Mouse (Mus musculus): ENCODE results near the gene Skiv2l. TPM values are rescaled to one million over a fixed set of nuclear protein-coding genes. Genes with fewer than 3 reads are reported as not detected.
"Not testable (repeated sequence)": the region's sequence is repeated elsewhere in the genome, so short reads cannot be mapped to it uniquely, and the experiment has no call there.

Skiv2l gene
- polyA plus RNA-seq, 1 experiment from 2014 or later, result 18.3 TPM

DNA sequence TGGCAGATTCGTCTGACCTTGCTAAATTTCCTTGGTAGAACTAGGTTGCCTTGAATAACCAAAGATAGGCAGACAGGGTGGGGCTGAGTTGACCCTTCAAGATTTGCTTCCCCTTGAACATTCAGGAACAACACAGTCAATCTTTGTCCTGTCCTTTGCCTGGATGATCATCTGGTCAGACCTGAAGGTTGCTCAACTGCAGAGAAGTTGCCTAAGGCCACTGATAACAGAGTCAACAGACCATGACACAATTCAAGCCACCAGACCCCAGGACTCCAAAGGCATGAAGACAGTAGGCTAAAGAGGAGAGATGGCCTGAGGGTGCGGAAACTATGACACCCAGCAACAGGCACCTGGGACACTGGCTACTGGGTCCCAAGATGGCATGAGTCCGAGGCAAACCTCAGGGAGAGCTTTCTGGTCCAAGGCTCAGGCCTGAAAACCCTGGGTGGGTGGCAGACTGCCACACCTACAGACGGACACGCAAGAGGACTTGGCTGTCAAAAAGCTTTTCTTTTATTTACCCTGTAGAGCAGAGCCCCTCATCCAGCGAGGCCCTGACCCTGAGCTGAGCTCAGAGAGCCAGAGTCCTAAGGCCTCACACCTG lies 41.3 kb downstream of the Skiv2l start:
- Histone ChIP-seq H3K36me3 (ENCODE audit: control insufficient read depth, insufficient read depth) (no peaks in the 10 kb centered on the region), H3K4me3 (ENCODE audit: low read depth, low read length) (no peak overlapping the region), H3K4me1 (replicated peaks; ENCODE audit: control insufficient read depth, insufficient read depth, low read length) (no peaks in the 10 kb centered on the region), H3K9me3 (ENCODE audit: control insufficient read depth) (no peaks in the 10 kb centered on the region), H3K27me3 (replicated peaks; ENCODE audit: control insufficient read depth, insufficient read depth, low read length) (no peaks in the 10 kb centered on the region), H3K27ac (ENCODE audit: low read depth, low read length) (no peak overlapping the region), H3K4me2 (replicated peaks; ENCODE audit: low read depth) (no peak overlapping the region), H3K9ac (ENCODE audit: low read depth, low read length) (no peak overlapping the region)
- 87% methylated on average over 6 of the region's 6 CpGs for WGBS
- TF ChIP-seq CTCF (IDR thresholded peaks at IDR 0.05; ENCODE audit: low read depth), result no peak
- no peak for ATAC-seq

DNA sequence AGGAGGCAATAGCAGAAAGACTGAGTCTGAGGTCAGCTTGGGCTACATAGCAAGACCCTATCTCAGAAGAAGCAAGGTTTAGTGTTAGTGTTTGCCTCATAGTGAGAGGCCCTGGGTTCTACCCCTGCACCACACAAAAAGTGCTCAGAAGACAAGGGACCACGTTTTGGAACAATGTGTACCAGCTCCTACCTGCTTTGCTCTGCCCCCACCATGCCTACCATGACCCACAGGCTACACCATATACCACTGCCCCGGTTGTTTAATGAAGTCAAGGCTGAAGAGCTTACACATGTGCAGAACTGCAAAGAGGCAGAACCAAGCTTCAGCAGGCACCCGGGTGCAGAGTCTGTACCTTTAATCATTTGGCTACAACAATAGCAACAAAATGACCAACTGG lies 42.8 kb downstream of the Skiv2l start:
- Histone ChIP-seq H3K36me3 (ENCODE audit: control insufficient read depth, insufficient read depth) (no peaks in the 10 kb centered on the region), H3K4me3 (ENCODE audit: low read depth, low read length) (no peak overlapping the region), H3K9ac (ENCODE audit: low read depth, low read length) (no peak overlapping the region), H3K27ac (ENCODE audit: low read depth, low read length) (no peak overlapping the region), H3K4me2 (replicated peaks; ENCODE audit: low read depth) (no peak overlapping the region), H3K9me3 (ENCODE audit: control insufficient read depth) (no peaks in the 10 kb centered on the region), H3K27me3 (replicated peaks; ENCODE audit: control insufficient read depth, insufficient read depth, low read length) (no peaks in the 10 kb centered on the region), H3K4me1 (replicated peaks; ENCODE audit: control insufficient read depth, insufficient read depth, low read length) (no peaks in the 10 kb centered on the region)
- no peak for TF ChIP-seq CTCF (IDR thresholded peaks at IDR 0.05; ENCODE audit: low read depth)
- ATAC-seq, result no peak
- 61% methylated on average over 3 of the region's 3 CpGs for WGBS

DNA sequence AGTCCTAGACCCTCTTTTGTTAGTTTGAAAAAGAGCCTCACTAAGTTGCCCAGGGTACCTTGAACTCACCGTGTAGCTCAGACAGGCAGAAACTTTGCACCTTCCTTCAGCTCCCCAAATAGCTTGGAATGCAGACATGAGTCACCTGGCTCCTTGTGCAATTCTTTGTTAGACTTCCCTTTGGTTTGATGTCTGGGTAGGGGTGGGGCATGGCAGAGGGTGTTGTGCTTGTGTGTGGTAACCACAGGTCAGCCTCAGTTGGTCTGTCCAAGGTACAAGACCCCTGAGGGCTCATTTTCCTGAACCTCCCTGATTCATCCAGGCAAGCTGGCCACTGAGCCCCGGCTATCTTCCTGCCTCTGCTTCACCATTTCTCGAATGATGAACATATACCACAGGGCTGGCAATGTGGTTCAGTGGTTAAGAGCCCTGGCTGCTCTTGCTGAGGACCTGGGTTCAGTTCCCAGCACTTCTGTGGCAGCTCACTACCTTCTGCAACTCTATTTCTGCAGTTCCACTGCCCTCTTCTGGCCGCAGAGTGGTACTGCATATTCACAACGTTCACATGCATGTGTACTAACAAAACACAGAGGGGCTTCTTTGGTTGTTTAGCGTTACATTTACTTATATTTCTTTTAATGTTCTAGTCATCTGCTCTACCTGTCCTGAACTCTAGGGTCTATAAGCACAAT lies 45.0 kb downstream of the Skiv2l start:
- H3K9ac ChIP-seq (ENCODE audit: low read depth, low read length), result no peak overlapping the region
- H3K4me2 ChIP-seq (replicated peaks; ENCODE audit: low read depth), result no peak overlapping the region
- WGBS, result 75% methylated on average over 6 of the region's 6 CpGs
- H3K4me1 ChIP-seq (replicated peaks; ENCODE audit: control insufficient read depth, insufficient read depth, low read length), result no peaks in the 10 kb centered on the region
- peak; percentile 57 for TF ChIP-seq CTCF (IDR thresholded peaks at IDR 0.05; ENCODE audit: low read depth)
- no peak overlapping the region for H3K4me3 ChIP-seq (ENCODE audit: low read depth, low read length)
- H3K36me3 ChIP-seq (ENCODE audit: control insufficient read depth, insufficient read depth), result no peaks in the 10 kb centered on the region
- ATAC-seq, result no peak
- H3K27ac ChIP-seq (ENCODE audit: low read depth, low read length), result no peak overlapping the region
- no peaks in the 10 kb centered on the region for H3K9me3 ChIP-seq (ENCODE audit: control insufficient read depth)
- H3K27me3 ChIP-seq (replicated peaks; ENCODE audit: control insufficient read depth, insufficient read depth, low read length), result no peaks in the 10 kb centered on the region

DNA sequence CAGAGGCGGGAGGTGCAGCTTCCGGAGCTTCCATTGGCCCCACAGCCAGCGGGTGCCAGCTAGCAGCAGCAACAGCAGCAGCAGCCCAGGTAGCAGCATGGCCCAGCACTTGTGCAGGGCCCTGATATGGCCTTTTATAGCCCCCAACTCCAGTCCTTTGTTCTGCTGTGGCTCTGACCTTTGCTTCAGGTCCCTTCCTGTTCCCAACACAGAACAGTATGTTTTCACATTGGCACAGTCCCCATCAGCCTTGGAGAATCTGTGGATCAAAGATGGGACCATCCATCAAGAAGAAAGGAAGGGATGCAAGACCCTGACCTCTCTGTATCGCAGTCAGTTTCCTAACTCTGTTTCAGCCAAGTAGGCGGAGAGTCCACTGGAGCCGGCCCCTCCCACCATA lies 45.7 kb downstream of the Skiv2l start, which contains the start of gene Cyp21a1:
TSS of gene Cyp21a1 (minus strand) at position 261 of the 400 bp plus-strand sequence.
- not testable (repeated sequence) for H3K36me3 ChIP-seq (ENCODE audit: control insufficient read depth, insufficient read depth); H3K9me3 ChIP-seq (ENCODE audit: control insufficient read depth); H3K4me1 ChIP-seq (replicated peaks; ENCODE audit: control insufficient read depth, insufficient read depth, low read length); H3K27ac ChIP-seq (ENCODE audit: low read depth, low read length); H3K27me3 ChIP-seq (replicated peaks; ENCODE audit: control insufficient read depth, insufficient read depth, low read length); H3K9ac ChIP-seq (ENCODE audit: low read depth, low read length); H3K4me3 ChIP-seq (ENCODE audit: low read depth, low read length); H3K4me2 ChIP-seq (replicated peaks; ENCODE audit: low read depth); ATAC-seq
- WGBS, result 89% methylated on average over 4 of the region's 6 CpGs

DNA sequence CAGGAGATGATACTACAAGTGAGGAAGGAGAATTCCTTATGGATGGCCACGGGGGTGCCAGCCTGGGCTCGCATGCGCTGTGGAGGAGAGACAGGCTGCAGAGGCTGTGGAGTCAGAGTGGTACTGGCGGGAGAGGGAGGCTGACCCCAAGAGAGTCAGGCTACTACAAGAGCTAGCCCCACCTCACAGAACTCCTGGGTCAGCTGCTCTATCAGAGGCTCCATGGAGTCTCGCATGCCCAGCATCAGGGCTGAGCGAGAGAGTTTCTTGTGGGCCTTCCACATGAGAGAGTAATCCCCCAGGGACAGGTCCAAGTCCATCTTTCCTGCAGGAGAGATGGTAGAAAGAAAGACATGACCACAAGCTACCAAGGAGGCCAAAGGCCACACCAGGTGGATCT lies 46.6 kb downstream of the Skiv2l start:
- H3K4me1 ChIP-seq (replicated peaks; ENCODE audit: control insufficient read depth, insufficient read depth, low read length); H3K4me3 ChIP-seq (ENCODE audit: low read depth, low read length); H3K9me3 ChIP-seq (ENCODE audit: control insufficient read depth); H3K4me2 ChIP-seq (replicated peaks; ENCODE audit: low read depth); H3K36me3 ChIP-seq (ENCODE audit: control insufficient read depth, insufficient read depth); H3K9ac ChIP-seq (ENCODE audit: low read depth, low read length); ATAC-seq; H3K27me3 ChIP-seq (replicated peaks; ENCODE audit: control insufficient read depth, insufficient read depth, low read length); H3K27ac ChIP-seq (ENCODE audit: low read depth, low read length): not testable (repeated sequence)
- WGBS, result 93% methylated on average over 6 of the region's 6 CpGs

DNA sequence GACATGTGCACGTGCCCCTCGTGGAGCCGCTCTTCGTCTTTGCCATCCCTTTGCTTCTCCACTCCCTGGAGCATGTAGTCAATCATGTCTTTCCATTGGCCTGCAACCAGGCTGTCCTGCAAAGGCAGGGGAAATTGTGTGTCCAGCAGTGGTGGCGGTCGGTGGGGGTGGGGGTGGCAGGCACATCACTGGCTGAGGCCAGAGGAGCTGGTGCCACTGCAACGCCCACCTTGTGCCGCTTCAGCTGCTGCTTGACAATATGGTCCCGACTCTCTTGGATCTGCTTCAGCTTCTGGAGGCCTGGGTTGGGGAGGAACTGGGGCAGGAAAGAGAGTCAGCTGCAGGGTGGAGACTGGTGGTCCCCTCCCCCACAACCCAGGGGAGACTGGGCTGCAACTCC lies 47.3 kb downstream of the Skiv2l start:
- 88% methylated on average over 9 of the region's 9 CpGs for WGBS
- H3K9ac ChIP-seq (ENCODE audit: low read depth, low read length), result not testable (repeated sequence)

DNA sequence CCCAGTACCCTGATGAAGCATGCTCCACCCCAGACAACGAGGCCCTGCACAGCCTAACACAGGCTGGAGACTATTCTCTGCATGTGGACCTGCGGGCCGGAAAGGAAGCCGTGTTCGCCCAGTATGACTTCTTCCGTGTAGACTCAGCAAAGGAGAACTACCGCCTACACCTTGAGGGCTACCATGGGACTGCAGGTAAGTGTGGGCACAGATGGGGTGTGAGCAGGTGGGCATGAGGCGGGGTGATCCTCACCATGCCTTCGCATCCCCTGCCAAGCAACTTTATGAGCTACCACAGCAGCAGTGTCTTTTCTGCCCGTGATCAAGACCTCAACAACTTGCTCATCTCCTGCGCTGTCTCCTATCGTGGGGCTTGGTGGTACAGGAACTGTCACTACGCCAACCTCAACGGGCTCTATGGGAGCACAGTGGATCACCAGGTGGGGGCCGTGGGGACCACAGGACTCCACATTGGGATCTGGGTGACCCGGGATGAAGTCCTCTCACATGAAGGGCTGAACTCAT lies 49.2 kb downstream of the Skiv2l start:
- not testable (repeated sequence) for H3K4me3 ChIP-seq (ENCODE audit: low read depth, low read length); H3K9me3 ChIP-seq (ENCODE audit: control insufficient read depth); H3K36me3 ChIP-seq (ENCODE audit: control insufficient read depth, insufficient read depth); H3K9ac ChIP-seq (ENCODE audit: low read depth, low read length); H3K27me3 ChIP-seq (replicated peaks; ENCODE audit: control insufficient read depth, insufficient read depth, low read length); H3K4me1 ChIP-seq (replicated peaks; ENCODE audit: control insufficient read depth, insufficient read depth, low read length); H3K27ac ChIP-seq (ENCODE audit: low read depth, low read length); H3K4me2 ChIP-seq (replicated peaks; ENCODE audit: low read depth); ATAC-seq
- 90% methylated on average over 14 of the region's 16 CpGs for WGBS

More for the DNA sequence above, 47.3 kb downstream of the Skiv2l start:
- not testable (repeated sequence) for ATAC-seq; H3K9me3 ChIP-seq (ENCODE audit: control insufficient read depth); H3K4me1 ChIP-seq (replicated peaks; ENCODE audit: control insufficient read depth, insufficient read depth, low read length); H3K27ac ChIP-seq (ENCODE audit: low read depth, low read length); H3K4me2 ChIP-seq (replicated peaks; ENCODE audit: low read depth); H3K27me3 ChIP-seq (replicated peaks; ENCODE audit: control insufficient read depth, insufficient read depth, low read length); H3K36me3 ChIP-seq (ENCODE audit: control insufficient read depth, insufficient read depth); H3K4me3 ChIP-seq (ENCODE audit: low read depth, low read length)
